Comparison of ENCODE assay signal across 8 mouse cellular contexts in genomic region chr3:115714671-115715651, GRCm38 (mm10). TPM values are rescaled to one million over a fixed set of nuclear protein-coding genes. Genes with fewer than 3 reads are reported as not detected.
A peak's percentile ranks its signal among the peaks of the same experiment; 100 is the strongest.
DNase-seq lines count a peak whose midpoint lies in the region; ATAC-seq and TF ChIP-seq lines count a peak whose summit lies in the region.

S1pr1 (minus strand) TSS chr3:115715072.

- ATAC-seq in cerebellum, adult (ENCODE audit: insufficient number of reproducible peaks, low FRiP score, low TSS enrichment): peak; percentile 60; the same call in 1 of the 2 replicates
- peak; percentile 92 for ATAC-seq in forebrain, embryonic 14.5 days
- ATAC-seq in neural tube, embryonic 15.5 days (ENCODE audit: low FRiP score): peak; percentile 90

- H3K4me3 ChIP-seq in ES-Bruce4 (ENCODE audit: low read depth, low read length): peak within 1 kb of the TSS; percentile 41
- peak within 1 kb of the TSS; percentile 52 for H3K4me3 ChIP-seq in forebrain, embryonic 14.5 days (ENCODE audit: low read depth, low read length)
- peak within 1 kb of the TSS; percentile 48 for H3K4me3 ChIP-seq in neural tube, embryonic 15.5 days (replicated peaks)
- peak within 1 kb of the TSS; percentile 34 for H3K4me3 ChIP-seq in thymus, adult 2 months (ENCODE audit: control insufficient read depth, insufficient read depth, low read length)

- H3K27me3 ChIP-seq in ES-Bruce4 (ENCODE audit: control insufficient read depth, insufficient read depth, low read length, poor library complexity, severe bottlenecking): no peaks in the 10 kb centered on the region
- no peaks in the 10 kb centered on the region for H3K27me3 ChIP-seq in forebrain, embryonic 14.5 days (replicated peaks; ENCODE audit: control insufficient read depth, insufficient read depth, low read length)
- 0 out of 2 replicates have a peak, but pooled peaks cover 8% of the 10 kb centered on the region for H3K27me3 ChIP-seq in neural tube, embryonic 15.5 days (replicated peaks)
- H3K27me3 ChIP-seq in thymus, adult 2 months (ENCODE audit: control insufficient read depth, insufficient read depth, low read length): no peaks in the 10 kb centered on the region; the same call in 1 of the 2 replicates

- no peaks in the 10 kb centered on the region for H3K36me3 ChIP-seq in ES-Bruce4 (ENCODE audit: control insufficient read depth, insufficient read depth, low read length, poor library complexity, severe bottlenecking)
- 0 out of 2 replicates have a peak, but pooled peaks cover 4% of the 10 kb centered on the region for H3K36me3 ChIP-seq in forebrain, embryonic 14.5 days (ENCODE audit: control insufficient read depth, insufficient read depth, low read length)
- H3K36me3 ChIP-seq in neural tube, embryonic 15.5 days: no peaks in the 10 kb centered on the region
- no peaks in the 10 kb centered on the region for H3K36me3 ChIP-seq in thymus, adult 2 months (ENCODE audit: control insufficient read depth, insufficient read depth, low read length)

- no peak for TF ChIP-seq POLR2A in ES-Bruce4 (IDR thresholded peaks at IDR 0.05; ENCODE audit: insufficient read depth, low read length)
- TF ChIP-seq POLR2A in thymus, adult 2 months (IDR thresholded peaks at IDR 0.05; ENCODE audit: control insufficient read depth, extremely low read depth, insufficient read depth, low read length, poor library complexity): no peak

- DNase-seq in forebrain, embryonic 14.5 days (ENCODE audit: low spot score): peak; percentile 93
- peak; percentile 86 to 89 for DNase-seq in heart, postnatal 10 days
- DNase-seq in kidney, postnatal 4 days: peak; percentile 76 to 84
- DNase-seq in lung, adult 18-20 months: peak; percentile 85 to 88
- peak; percentile 58 for DNase-seq in thymus, adult 2 months

- H3K9ac ChIP-seq in ES-Bruce4 (ENCODE audit: low read depth, poor library complexity, severe bottlenecking): peak within 1 kb of the TSS; percentile 72
- peak within 1 kb of the TSS; percentile 72 for H3K9ac ChIP-seq in forebrain, embryonic 14.5 days (ENCODE audit: low read length)
- H3K9ac ChIP-seq in neural tube, embryonic 15.5 days (replicated peaks): peak within 1 kb of the TSS; percentile 51

- H3K4me2 ChIP-seq in forebrain, embryonic 14.5 days (ENCODE audit: low read length): peak within 1 kb of the TSS; percentile 84
- H3K4me2 ChIP-seq in neural tube, embryonic 15.5 days: peak within 1 kb of the TSS; percentile 94

- no peaks in the 10 kb centered on the region for H3K4me1 ChIP-seq in ES-Bruce4 (ENCODE audit: control insufficient read depth, insufficient read depth, low read length)
- peaks cover 2% of the 10 kb centered on the region for H3K4me1 ChIP-seq in forebrain, embryonic 14.5 days (ENCODE audit: control insufficient read depth, insufficient read depth, low read length)
- peaks cover 20% of the 10 kb centered on the region for H3K4me1 ChIP-seq in neural tube, embryonic 15.5 days
- peaks cover 11% of the 10 kb centered on the region; the same call in 1 of the 2 replicates for H3K4me1 ChIP-seq in thymus, adult 2 months (replicated peaks; ENCODE audit: control insufficient read depth, insufficient read depth, low read length)

- H3K27ac ChIP-seq in ES-Bruce4 (ENCODE audit: insufficient read depth, low read length): no peak within 1 kb of the TSS
- H3K27ac ChIP-seq in forebrain, embryonic 14.5 days (ENCODE audit: low read depth, low read length): peak within 1 kb of the TSS; percentile 81
- peak within 1 kb of the TSS; percentile 88 for H3K27ac ChIP-seq in neural tube, embryonic 15.5 days (replicated peaks)
- H3K27ac ChIP-seq in thymus, adult 2 months (ENCODE audit: control insufficient read depth, insufficient read depth, low read length): peak within 1 kb of the TSS; percentile 25

- intact Hi-C loops in heart, postnatal 10 days (cut with DNase I): loop anchor here (1.0 kb wide), 1 partner anchor 51 kb away; no protein-coding TSS in a partner anchor

- H3K9me3 ChIP-seq in ES-Bruce4 (replicated peaks; ENCODE audit: control insufficient read depth, insufficient read depth, low read length, poor library complexity, severe bottlenecking): no peaks in the 10 kb centered on the region
- H3K9me3 ChIP-seq in forebrain, embryonic 14.5 days (replicated peaks; ENCODE audit: control insufficient read depth, low read length): no peaks in the 10 kb centered on the region
- H3K9me3 ChIP-seq in neural tube, embryonic 15.5 days (replicated peaks): no peaks in the 10 kb centered on the region

- under 1% methylated on average over 51 of the region's 51 CpGs for WGBS in forebrain, embryonic 14.5 days
- WGBS in neural tube, embryonic 15.5 days: under 1% methylated on average over 51 of the region's 51 CpGs
- 3% methylated on average over 51 of the region's 51 CpGs for WGBS in thymus, adult 2 months

- TF ChIP-seq EP300 in ES-Bruce4 (IDR thresholded peaks at IDR 0.05; ENCODE audit: insufficient read depth, low read depth, low read length): no peak

- TF ChIP-seq CTCF in ES-Bruce4 (IDR thresholded peaks at IDR 0.05; ENCODE audit: low read depth, low read length): no peak
- TF ChIP-seq CTCF in thymus, adult 2 months (IDR thresholded peaks at IDR 0.05; ENCODE audit: borderline replicate concordance, control insufficient read depth, extremely low read depth, insufficient read depth, low read length, poor library complexity): no peak

RNA-seq across cellular contexts. Expression of gene S1pr1, which starts in this region (rescaled TPM):
- 2.0 TPM in 2 replicates for polyA plus RNA-seq in ES-Bruce4 (2011; ENCODE audit: insufficient read depth, insufficient read length, low read depth, missing spikeins)
- 21.2 and 24.5 TPM in 2 replicates for polyA plus RNA-seq in forebrain, embryonic 14.5 days (2014; fragmentation: Nextera tagmentation; extraction: Ambion mirVana)
- total RNA-seq in heart, postnatal 10 days (2021): 10 to 100 TPM; 74.8 to 95.8 TPM
- 30.5 TPM in 2 replicates for polyA plus RNA-seq in neural tube, embryonic 15.5 days (2015; fragmentation: Nextera tagmentation; extraction: Ambion mirVana)
- 55.6 and 62.8 TPM in 2 replicates for polyA plus RNA-seq in thymus, adult 2 months (2012; rRNA removed)
